Mouse (Mus musculus) kidney, embryonic 15.5 days (tissue): ENCODE measurements at regions not wholly inside any gene's neighbourhood (a gene's known extent, or its start where the extent isn't known, plus 50 kb on each side); places are given as distances from the start of the nearest gene placed in this dataset.

Experiments
- ATAC-seq: fragments of 200-750 bp; cut with Nextera tagmentation; replicated peaks from 2 replicates; pipeline ENCODE4 v1.8.0; 2017; ENCODE audit warnings: moderate TSS enrichment; ENCODE audit not compliant: low FRiP score
- H3K27ac ChIP-seq: fragments of 300-500 bp; sonication (generic); 2 replicates; pipeline ENCODE4 v1.5.1; 2015; ENCODE audit warnings: mild to moderate bottlenecking, inconsistent platforms
- H3K27me3 ChIP-seq: fragments of 300-500 bp; sonication (generic); 2 replicates; pipeline ENCODE4 v1.6.1; 2015; ENCODE audit warnings: inconsistent platforms
- H3K36me3 ChIP-seq: fragments of 300-500 bp; sonication (generic); 2 replicates; pipeline ENCODE4 v1.6.1; 2015; ENCODE audit warnings: inconsistent platforms
- H3K4me1 ChIP-seq: fragments of 300-500 bp; sonication (generic); 2 replicates; pipeline ENCODE4 v1.6.1; 2015; ENCODE audit warnings: inconsistent platforms
- H3K4me2 ChIP-seq: fragments of 300-500 bp; sonication (generic); 2 replicates; pipeline ENCODE4 v1.6.1; 2015; ENCODE audit warnings: moderate library complexity, mild to moderate bottlenecking, inconsistent platforms
- H3K4me3 ChIP-seq: fragments of 300-500 bp; sonication (generic); replicated peaks from 2 replicates; pipeline ENCODE4 v1.5.1; 2015; ENCODE audit warnings: mild to moderate bottlenecking, inconsistent platforms
- H3K9ac ChIP-seq: fragments of 300-500 bp; sonication (generic); 2 replicates; pipeline ENCODE4 v1.6.1; 2015; ENCODE audit warnings: mild to moderate bottlenecking, inconsistent platforms
- H3K9me3 ChIP-seq: fragments of 300-500 bp; sonication (generic); replicated peaks from 2 replicates; pipeline ENCODE4 v1.6.1; 2016; ENCODE audit warnings: inconsistent platforms
- WGBS: fragments of 180-500 bp; shearing (Covaris S2); methylation state at CpG from one replicate; pipeline ENCODE4 v1.1.7; 2015; ENCODE audit warnings: mixed read lengths; 5-methylcytosine and 5-hydroxymethylcytosine counted together

GRCm38 (mm10) chr7:51310191-51310590 lies 200.6 kb upstream of the Ano5 start:
- no peak for ATAC-seq
- 57% methylated on average over 3 of the region's 3 CpGs for WGBS
- no peaks in the 10 kb centered on the region for H3K9me3 ChIP-seq
- H3K4me3 ChIP-seq: no peak overlapping the region
- H3K4me1 ChIP-seq: no peaks in the 10 kb centered on the region
- no peak overlapping the region for H3K9ac ChIP-seq
- no peak overlapping the region for H3K27ac ChIP-seq
- no peak overlapping the region for H3K4me2 ChIP-seq
- no peaks in the 10 kb centered on the region for H3K36me3 ChIP-seq
- no peaks in the 10 kb centered on the region for H3K27me3 ChIP-seq

- no peaks in the 10 kb centered on the region for H3K4me1 ChIP-seq
- no peak overlapping the region for H3K9ac ChIP-seq
- H3K4me3 ChIP-seq: no peak overlapping the region
- ATAC-seq: peak; percentile 25; the same call in 1 of the 2 replicates
- no peaks in the 10 kb centered on the region for H3K36me3 ChIP-seq
- no peak overlapping the region for H3K4me2 ChIP-seq
- no peaks in the 10 kb centered on the region for H3K9me3 ChIP-seq
- 72% methylated on average over 7 of the region's 7 CpGs for WGBS
- no peak overlapping the region for H3K27ac ChIP-seq
- no peaks in the 10 kb centered on the region for H3K27me3 ChIP-seq
Observed at GRCm38 (mm10) chr7:51339841-51340540, 170.8 kb upstream of the Ano5 start.

- Histone ChIP-seq H3K9me3 (no peaks in the 10 kb centered on the region), H3K36me3 (no peaks in the 10 kb centered on the region), H3K4me2 (no peak overlapping the region), H3K4me3 (no peak overlapping the region), H3K27ac (no peak overlapping the region), H3K27me3 (no peaks in the 10 kb centered on the region), H3K9ac (no peak overlapping the region), H3K4me1 (no peaks in the 10 kb centered on the region)
- no peak for ATAC-seq
- WGBS: 89% methylated on average over 3 of the region's 3 CpGs
Observed at GRCm38 (mm10) chr7:51347521-51347920, 163.3 kb upstream of the Ano5 start.

- no peak for ATAC-seq
Observed at GRCm38 (mm10) chr7:51360134-51360533, 150.7 kb upstream of the Ano5 start.

GRCm38 (mm10) chr7:51377584-51377983 lies 133.2 kb upstream of the Ano5 start:
- no peaks in the 10 kb centered on the region for H3K36me3 ChIP-seq
- no peak overlapping the region for H3K27ac ChIP-seq
- no peaks in the 10 kb centered on the region for H3K4me1 ChIP-seq
- no peak overlapping the region for H3K4me3 ChIP-seq
- no peaks in the 10 kb centered on the region for H3K27me3 ChIP-seq
- no peaks in the 10 kb centered on the region for H3K9me3 ChIP-seq
- H3K9ac ChIP-seq: no peak overlapping the region
- WGBS: 79% methylated on average over 1 of the region's 1 CpGs
- ATAC-seq: no peak
- H3K4me2 ChIP-seq: no peak overlapping the region

More at GRCm38 (mm10) chr7:51360134-51360533, 150.7 kb upstream of the Ano5 start:
- no peak overlapping the region for H3K27ac ChIP-seq
- H3K4me2 ChIP-seq: no peak overlapping the region
- H3K9me3 ChIP-seq: no peaks in the 10 kb centered on the region
- H3K27me3 ChIP-seq: no peaks in the 10 kb centered on the region
- WGBS: 74% methylated on average over 3 of the region's 3 CpGs
- no peak overlapping the region for H3K9ac ChIP-seq
- no peaks in the 10 kb centered on the region for H3K36me3 ChIP-seq
- H3K4me3 ChIP-seq: no peak overlapping the region
- no peaks in the 10 kb centered on the region for H3K4me1 ChIP-seq
